Mouse (Mus musculus): ENCODE measurements around the gene Tgfbi. TPM values are rescaled to one million over a fixed set of nuclear protein-coding genes. Genes with fewer than 3 reads are reported as not detected.
A peak's percentile ranks its signal among the peaks of the same experiment; 100 is the strongest.

Gene Tgfbi
- total RNA-seq, 2 experiments from 2014 or later, result 8.4 to 15.7 TPM

DNA sequence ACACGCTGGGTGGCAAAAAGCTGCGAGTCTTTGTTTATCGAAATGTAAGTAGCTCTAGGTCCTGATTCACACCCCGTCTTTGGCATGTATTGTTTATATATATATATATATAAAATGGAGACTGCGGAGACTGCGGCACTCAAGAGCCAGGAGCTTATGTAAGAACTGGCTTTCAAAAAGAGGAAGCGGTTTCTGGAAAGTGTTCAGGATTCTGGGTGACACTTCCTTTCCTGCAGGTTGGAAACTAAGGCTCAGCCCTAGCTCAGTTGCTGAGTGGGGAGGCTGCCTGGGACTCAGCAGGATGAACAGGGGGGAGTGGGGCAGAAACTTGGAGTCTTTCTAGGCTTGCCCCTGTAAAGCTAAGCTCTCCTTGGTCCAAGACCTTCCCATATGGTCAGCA lies 22.0 kb downstream of the Tgfbi start:
- ATAC-seq (replicated peaks; ENCODE audit: poor library complexity), result peak; percentile 51

GRCm38 (mm10) chr13:56634139-56634615 lies 24.9 kb downstream of the Tgfbi start:
- ATAC-seq (replicated peaks; ENCODE audit: poor library complexity), result peak; percentile 26; the same call in 1 of the 2 replicates

- peak; percentile 60 for ATAC-seq (replicated peaks; ENCODE audit: poor library complexity)
Measured at GRCm38 (mm10) chr13:56634920-56635319, 25.6 kb downstream of the Tgfbi start.

DNA sequence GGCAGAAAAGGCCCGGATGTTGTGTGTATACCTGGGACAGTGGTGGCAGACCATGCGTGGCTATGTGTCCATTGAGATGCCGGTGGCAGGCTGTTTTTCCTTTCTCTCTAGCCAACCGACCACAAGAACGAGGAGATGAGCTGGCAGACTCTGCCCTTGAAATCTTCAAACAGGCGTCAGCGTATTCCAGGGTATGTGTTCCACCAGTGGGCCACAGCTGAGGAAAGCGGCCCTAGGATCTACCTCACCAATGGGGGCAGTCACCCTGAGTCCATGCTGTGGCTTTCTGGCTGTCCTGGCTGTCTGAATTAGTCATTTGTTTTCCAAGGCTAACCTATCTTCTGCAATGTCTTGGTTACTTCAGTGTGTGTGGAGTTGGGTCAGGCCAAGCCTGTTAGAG lies 27.7 kb downstream of the Tgfbi start:
- ATAC-seq (replicated peaks; ENCODE audit: poor library complexity), result no peak

- peak; percentile 71 for ATAC-seq (replicated peaks; ENCODE audit: poor library complexity)
Measured at GRCm38 (mm10) chr13:56641746-56642145, 32.4 kb downstream of the Tgfbi start.

DNA sequence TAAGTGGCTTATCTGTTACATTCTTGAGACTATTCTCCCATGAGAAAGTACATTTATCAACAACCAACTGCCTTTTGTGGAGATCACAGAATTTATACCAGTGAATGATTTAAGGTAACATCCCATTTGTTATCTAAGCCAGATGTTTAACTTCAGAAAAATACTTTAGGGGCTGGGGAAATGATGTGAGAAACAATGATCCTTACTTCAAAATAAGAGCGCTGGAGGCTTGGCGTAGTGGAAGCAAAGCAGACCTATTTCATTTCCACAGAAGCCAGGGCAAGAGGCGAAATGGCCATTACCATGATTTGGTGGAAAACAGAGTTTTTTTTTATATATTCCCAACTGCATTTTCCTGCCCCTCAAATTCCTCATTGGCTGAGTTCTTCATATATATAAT lies 34.7 kb downstream of the Tgfbi start:
- ATAC-seq (replicated peaks; ENCODE audit: poor library complexity), result no peak

- no peak for ATAC-seq (replicated peaks; ENCODE audit: poor library complexity)
Measured at GRCm38 (mm10) chr13:56645744-56646143, 36.4 kb downstream of the Tgfbi start.

DNA sequence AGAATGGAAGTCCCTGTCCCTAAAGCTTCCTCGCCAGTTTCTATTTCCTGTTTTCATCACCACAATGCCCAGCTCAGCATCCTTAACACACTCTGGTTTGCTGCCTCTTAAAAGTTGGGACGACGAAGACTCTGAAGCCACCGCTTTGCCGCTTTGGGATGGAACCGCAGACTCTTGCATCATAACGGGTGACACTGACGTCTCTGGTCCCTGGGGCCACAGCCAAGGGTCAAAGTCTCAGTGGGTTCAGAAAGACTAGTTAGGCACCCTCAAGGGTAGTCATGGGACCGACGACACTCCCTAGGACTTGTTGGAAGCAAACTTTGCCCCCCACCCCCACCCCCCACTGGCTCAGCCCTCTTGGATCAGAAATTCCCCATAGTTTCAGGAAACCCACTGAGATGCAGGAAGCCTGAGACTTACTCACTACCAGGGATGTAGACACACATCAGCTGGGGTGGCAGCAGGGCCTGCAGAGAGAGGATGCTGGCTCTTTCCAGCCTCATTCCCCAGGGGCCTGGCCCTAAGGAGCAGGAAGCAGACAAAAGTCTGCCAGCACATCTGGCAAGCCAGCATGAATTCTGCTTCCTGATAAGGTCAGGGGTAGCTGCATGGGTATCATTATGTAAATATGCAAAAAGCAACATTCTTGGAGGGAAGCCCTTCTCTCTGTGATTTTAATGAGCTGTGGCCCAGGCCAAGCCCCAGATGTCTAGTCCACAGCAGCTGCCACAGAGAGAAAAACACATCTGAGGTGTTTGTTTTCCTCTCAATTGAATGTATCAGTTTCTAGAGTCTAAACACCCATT lies 38.5 kb downstream of the Tgfbi start:
- peak; percentile 26; the same call in 1 of the 2 replicates for ATAC-seq (replicated peaks; ENCODE audit: poor library complexity)

DNA sequence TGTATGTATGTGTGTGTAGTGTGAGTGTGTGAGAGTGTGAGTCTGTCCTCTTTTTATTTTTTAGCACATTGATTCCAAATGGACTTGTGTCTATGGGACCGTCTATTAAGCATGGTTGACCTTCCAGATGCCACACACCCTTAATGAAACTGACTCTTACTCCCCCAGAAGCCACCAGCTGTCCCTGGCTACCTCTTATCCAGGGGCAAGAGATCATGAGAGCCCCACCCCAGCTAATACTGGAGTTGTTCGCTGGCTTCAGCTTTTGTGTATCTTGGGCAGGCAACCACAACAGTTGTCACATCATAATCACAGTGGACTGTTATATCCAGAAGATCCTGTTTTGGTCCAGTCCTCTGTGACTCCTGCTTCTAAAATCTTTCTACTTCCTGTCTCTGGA lies 40.7 kb downstream of the Tgfbi start:
- no peak for ATAC-seq (replicated peaks; ENCODE audit: poor library complexity)

GRCm38 (mm10) chr13:56652381-56652780 lies 43.1 kb downstream of the Tgfbi start:
- no peak for ATAC-seq (replicated peaks; ENCODE audit: poor library complexity)

- no peak for ATAC-seq (replicated peaks; ENCODE audit: poor library complexity)
Measured at GRCm38 (mm10) chr13:56654176-56654575, 44.9 kb downstream of the Tgfbi start.

- peak; percentile 86 for ATAC-seq (replicated peaks; ENCODE audit: poor library complexity)
Measured at GRCm38 (mm10) chr13:56657946-56658512, 48.7 kb downstream of the Tgfbi start.

GRCm38 (mm10) chr13:56658931-56659330 lies 49.6 kb downstream of the Tgfbi start:
- ATAC-seq (replicated peaks; ENCODE audit: poor library complexity), result no peak

DNA sequence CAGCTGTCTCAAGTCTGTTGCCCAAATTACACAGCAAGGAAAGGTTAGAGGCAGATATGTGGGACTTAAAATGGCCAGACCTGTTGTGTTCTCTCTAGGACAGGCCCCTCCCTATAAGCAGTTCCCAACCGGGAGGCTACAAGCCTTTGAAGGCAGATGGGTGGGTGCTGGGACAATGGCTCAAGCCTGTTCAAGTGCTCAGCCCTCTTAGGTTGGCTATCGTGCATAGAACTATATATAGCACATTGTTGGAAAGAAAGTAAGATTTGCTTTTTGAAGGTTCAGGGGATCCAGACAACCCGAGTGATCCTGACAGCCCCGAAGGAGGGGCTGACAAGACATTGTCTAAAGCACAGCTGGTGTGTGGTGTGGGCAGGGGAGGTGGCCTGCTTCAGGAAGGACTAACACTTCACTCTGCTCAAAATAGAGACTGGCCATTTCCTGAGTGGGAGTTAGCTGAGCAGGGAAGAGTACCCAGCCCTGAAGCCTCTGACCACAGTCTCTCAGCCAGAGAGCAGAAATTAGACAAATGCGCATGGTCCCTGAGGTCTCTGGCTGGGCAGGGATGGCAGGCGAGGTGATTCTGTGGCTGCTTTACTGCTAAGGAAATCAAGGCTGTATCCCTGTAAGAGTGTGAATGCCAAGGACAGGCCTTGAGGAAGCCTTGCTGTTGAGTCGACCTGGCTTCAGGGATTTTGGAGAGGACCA lies 52.7 kb downstream of the Tgfbi start:
- ATAC-seq (replicated peaks; ENCODE audit: poor library complexity), result no peak

DNA sequence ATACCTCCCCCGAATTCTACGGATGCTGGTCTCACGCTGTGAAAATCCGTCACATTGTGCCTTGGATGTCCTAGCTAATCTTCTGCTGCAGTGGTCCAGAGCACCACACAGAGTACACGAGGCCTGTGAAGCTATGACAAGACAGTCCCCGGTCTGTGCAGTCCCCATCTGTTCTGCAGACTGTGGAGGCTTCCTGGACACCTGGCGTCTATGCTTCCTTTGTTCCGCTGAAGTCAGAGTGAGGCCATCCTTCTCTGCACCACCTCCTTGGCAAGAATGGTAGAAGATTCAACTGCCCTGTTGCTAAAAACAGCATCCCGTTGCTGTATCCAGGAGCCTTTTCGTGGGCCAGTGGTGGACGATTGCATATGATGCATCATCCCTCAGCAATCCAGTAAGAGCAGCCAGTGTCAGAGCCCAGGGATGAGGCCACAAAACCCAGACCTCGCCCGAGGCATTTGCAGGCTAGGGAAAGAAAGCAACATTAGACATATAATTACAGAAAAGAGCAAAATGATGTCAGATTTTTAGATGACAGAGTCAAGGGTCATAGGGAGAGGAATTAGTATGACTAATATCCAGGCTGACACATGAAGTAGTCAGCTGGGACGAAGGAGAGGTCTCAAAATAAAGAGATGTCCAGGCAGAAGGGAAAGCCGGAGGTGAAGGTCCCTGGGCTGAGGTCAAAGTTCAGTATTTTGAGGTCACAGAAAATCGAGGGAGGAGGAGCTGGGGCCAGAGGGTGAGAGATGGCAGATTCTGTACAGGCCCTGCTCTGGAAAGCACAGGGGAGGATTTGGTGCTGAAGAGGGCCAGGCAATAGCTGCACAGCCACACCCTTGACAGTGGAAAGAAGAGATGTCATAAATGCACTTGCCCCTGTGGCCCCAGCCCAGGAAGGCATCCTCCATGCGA lies 55.2 kb downstream of the Tgfbi start:
- ATAC-seq (replicated peaks; ENCODE audit: poor library complexity), result no peak

DNA sequence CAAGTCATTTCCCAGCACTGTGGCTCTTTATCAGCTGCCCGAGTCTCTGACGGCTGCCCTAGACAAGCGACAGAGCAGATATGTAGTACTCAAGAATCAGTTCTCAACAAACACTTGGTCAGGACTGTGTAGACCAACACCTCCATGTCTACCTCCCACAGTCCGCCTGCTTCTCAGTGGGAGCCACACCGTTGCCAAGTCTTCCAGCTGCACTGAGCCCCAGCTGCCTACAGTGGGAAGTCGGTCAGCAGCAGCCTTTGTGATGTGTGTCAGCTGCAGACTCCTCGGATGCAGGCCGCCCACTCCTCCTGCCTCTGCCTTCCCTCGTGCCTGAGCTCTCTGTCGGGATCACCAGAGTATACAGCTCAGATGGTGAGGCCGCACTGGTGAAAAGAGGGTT lies 61.9 kb downstream of the Tgfbi start:
- no peak for ATAC-seq (replicated peaks; ENCODE audit: poor library complexity)

- ATAC-seq (replicated peaks; ENCODE audit: poor library complexity), result no peak
Measured at GRCm38 (mm10) chr13:56677731-56678130, 68.4 kb downstream of the Tgfbi start.

DNA sequence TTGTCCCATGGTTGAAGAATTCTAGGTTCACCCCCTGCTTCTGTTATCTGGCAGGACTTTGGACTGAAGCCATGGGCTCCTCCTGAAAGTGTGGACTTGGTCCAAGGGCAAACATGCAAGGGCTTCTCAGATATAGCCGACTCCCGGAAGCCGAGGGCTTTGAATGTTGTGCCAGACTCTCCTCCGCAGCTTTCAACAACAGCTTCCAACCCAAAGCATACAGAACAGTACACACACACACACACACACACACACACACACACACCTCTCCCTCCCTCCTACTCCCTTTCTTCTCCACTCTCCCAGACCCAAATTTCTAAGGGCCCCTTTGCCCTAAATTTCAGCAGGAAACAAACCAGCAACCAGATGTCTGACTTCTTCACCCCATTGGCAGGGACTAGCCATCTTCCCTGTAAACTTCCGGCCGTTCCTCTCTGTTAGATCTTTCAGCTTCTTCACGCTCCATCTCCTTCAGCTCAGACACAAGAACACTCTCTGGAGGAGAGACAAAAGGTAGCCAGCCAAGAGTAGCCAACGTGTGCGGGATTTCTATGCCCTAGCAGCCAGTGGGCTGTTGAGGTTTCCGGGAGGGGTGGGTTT lies 69.0 kb downstream of the Tgfbi start:
- no peak for ATAC-seq (replicated peaks; ENCODE audit: poor library complexity)

DNA sequence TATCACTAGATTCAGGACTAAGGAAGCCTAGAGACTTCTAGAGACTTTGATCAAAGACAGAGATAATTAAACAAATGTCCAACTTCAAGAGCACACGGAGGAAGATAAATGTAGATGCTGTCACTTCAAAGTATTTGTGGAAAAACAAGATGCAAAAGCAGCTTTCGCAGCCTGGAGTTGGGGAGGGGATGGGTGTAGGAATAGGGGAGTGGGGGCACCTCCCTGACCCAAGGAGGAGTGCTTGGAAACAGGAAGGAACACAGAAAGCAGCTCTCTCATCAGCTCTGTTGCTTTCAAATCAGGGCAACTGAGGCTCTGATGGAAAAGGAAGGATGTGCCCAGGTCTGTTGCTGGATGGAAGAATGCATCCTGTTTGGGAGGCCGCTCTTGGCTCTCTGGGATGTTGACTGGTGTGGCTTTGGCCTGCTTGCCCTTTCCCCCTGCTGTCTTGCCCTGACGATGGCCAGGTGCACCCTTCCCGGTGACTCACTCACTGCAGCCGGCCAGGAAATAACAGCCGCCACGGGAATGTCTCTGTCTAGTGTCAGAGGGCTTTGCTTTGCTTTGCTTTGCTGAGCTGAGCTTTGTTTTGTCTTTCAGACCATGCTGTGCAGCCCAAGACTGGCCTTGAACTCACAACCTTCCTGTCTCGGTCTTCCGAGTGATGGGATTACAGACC lies 69.6 kb downstream of the Tgfbi start:
- no peak for ATAC-seq (replicated peaks; ENCODE audit: poor library complexity)

DNA sequence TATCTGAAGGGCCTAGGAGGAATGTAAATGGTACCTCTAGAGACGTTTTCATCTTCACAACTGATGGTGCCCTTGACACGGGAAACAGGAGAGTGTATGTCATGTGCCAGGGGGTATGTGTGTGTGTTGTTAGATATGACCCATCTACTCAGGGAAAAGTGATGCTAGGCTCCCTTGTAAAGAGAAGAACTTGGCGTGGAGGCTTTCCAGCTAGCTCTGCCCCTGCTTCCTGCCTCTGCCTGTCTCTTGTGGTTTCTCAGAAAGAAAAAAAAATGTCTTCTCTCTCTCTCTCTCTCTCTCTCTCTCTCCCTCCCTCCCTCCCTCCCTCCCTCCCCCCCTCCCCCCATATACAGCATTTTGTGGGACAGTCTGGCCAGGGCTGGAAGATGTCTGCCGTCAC lies 72.6 kb downstream of the Tgfbi start:
- no peak for ATAC-seq (replicated peaks; ENCODE audit: poor library complexity)

Data from megakaryocyte progenitor cell, adult 5-6 weeks (primary cell).